ENCODE assay signal across 8 mouse cellular contexts in genomic region chr11:32000281-32000680, GRCm38 (mm10). TPM values are rescaled to one million over a fixed set of nuclear protein-coding genes. Genes with fewer than 3 reads are reported as not detected.
DNase-seq lines count a peak whose midpoint lies in the region; ATAC-seq and TF ChIP-seq lines count a peak whose summit lies in the region.

Gene Nsg2 (plus strand): TSS chr11:32000463.

- H3K27ac ChIP-seq in forebrain, embryonic 14.5 days (ENCODE audit: low read depth, low read length): peak within 1 kb of the TSS; percentile 96
- no peak within 1 kb of the TSS for H3K27ac ChIP-seq in liver, embryonic 14.5 days
- H3K27ac ChIP-seq in neural tube, embryonic 14.5 days (ENCODE audit: low read depth, low read length): peak within 1 kb of the TSS; percentile 96

- peak within 1 kb of the TSS; percentile 53 for H3K4me3 ChIP-seq in forebrain, embryonic 14.5 days (ENCODE audit: low read depth, low read length)
- no peak within 1 kb of the TSS for H3K4me3 ChIP-seq in liver, embryonic 14.5 days (ENCODE audit: insufficient read depth in 1 of 2, low read depth in 2 of 2, low read length in 2 of 2)
- peak within 1 kb of the TSS; percentile 56 for H3K4me3 ChIP-seq in neural tube, embryonic 14.5 days (ENCODE audit: low read depth, low read length)

- peak; percentile 55 for TF ChIP-seq CTCF in liver, embryonic 14.5 days (IDR thresholded peaks at IDR 0.05; ENCODE audit: low read depth)

- H3K9ac ChIP-seq in forebrain, embryonic 14.5 days (ENCODE audit: low read length): peak within 1 kb of the TSS; percentile 89
- H3K9ac ChIP-seq in liver, embryonic 14.5 days (replicated peaks): no peak within 1 kb of the TSS
- H3K9ac ChIP-seq in neural tube, embryonic 14.5 days (replicated peaks; ENCODE audit: low read depth, low read length): peak within 1 kb of the TSS; percentile 88

- no peaks in the 10 kb centered on the region for H3K27me3 ChIP-seq in forebrain, embryonic 14.5 days (replicated peaks; ENCODE audit: control insufficient read depth, insufficient read depth, low read length)
- H3K27me3 ChIP-seq in liver, embryonic 14.5 days (ENCODE audit: control insufficient read depth, insufficient read depth, low read length): no peaks in the 10 kb centered on the region; the same call in none of the 2 replicates
- H3K27me3 ChIP-seq in neural tube, embryonic 14.5 days (ENCODE audit: control insufficient read depth, insufficient read depth, low read length): no peaks in the 10 kb centered on the region

- peaks cover 22% of the 10 kb centered on the region for H3K36me3 ChIP-seq in forebrain, embryonic 14.5 days (ENCODE audit: control insufficient read depth, insufficient read depth, low read length)
- H3K36me3 ChIP-seq in liver, embryonic 14.5 days (replicated peaks; ENCODE audit: control insufficient read depth, insufficient read depth, low read depth): no peaks in the 10 kb centered on the region
- H3K36me3 ChIP-seq in neural tube, embryonic 14.5 days (ENCODE audit: control insufficient read depth, insufficient read depth, low read length): peaks cover 15% of the 10 kb centered on the region

- TF ChIP-seq EP300 in liver, embryonic 14.5 days (IDR thresholded peaks at IDR 0.05; ENCODE audit: low read depth): no peak

- peak; percentile 12 for DNase-seq in 3T3-L1 (ENCODE audit: low read depth, low spot score)
- DNase-seq in brain, embryonic 18.5 days (ENCODE audit: low read depth, low spot score): peak; percentile 82
- peak; percentile 96 for DNase-seq in forebrain, embryonic 14.5 days (ENCODE audit: low spot score)
- DNase-seq in heart, postnatal 10 days: peak; percentile 79 to 81
- DNase-seq in kidney, postnatal 4 days: peak; percentile 81 to 89
- no peak for DNase-seq in liver, embryonic 14.5 days (ENCODE audit: low read depth in 3 of 3, low spot score in 3 of 3)
- peak; percentile 86 for DNase-seq in telencephalon, adult 2 months (ENCODE audit: low read depth, low spot score)

- no peaks in the 10 kb centered on the region for H3K9me3 ChIP-seq in forebrain, embryonic 14.5 days (replicated peaks; ENCODE audit: control insufficient read depth, low read length)
- no peaks in the 10 kb centered on the region for H3K9me3 ChIP-seq in liver, embryonic 14.5 days (ENCODE audit: control insufficient read depth, low read length)
- H3K9me3 ChIP-seq in neural tube, embryonic 14.5 days (ENCODE audit: control insufficient read depth, low read length): no peaks in the 10 kb centered on the region

- intact Hi-C loops in heart, postnatal 10 days (cut with DNase I): loop anchor here (1.0 kb wide), 1 partner anchor 162 kb away; no protein-coding TSS in a partner anchor

- peak within 1 kb of the TSS; percentile 89 for H3K4me2 ChIP-seq in forebrain, embryonic 14.5 days (ENCODE audit: low read length)
- peak within 1 kb of the TSS; percentile 31 for H3K4me2 ChIP-seq in liver, embryonic 14.5 days (ENCODE audit: low read depth)
- H3K4me2 ChIP-seq in neural tube, embryonic 14.5 days (ENCODE audit: low read depth, low read length): peak within 1 kb of the TSS; percentile 95

- under 1% methylated on average over 16 of the region's 16 CpGs for WGBS in forebrain, embryonic 14.5 days
- WGBS in liver, embryonic 14.5 days (ENCODE audit: insufficient replicate concordance): 1% methylated on average over 16 of the region's 16 CpGs
- WGBS in neural tube, embryonic 14.5 days: 0% methylated on average over 16 of the region's 16 CpGs

- H3K4me1 ChIP-seq in forebrain, embryonic 14.5 days (ENCODE audit: control insufficient read depth, insufficient read depth, low read length): peaks cover 22% of the 10 kb centered on the region
- no peaks in the 10 kb centered on the region for H3K4me1 ChIP-seq in liver, embryonic 14.5 days (replicated peaks; ENCODE audit: control insufficient read depth in 2 of 2, insufficient read depth in 2 of 2, low read length in 1 of 2)
- peaks cover 16% of the 10 kb centered on the region; the same call in 1 of the 2 replicates for H3K4me1 ChIP-seq in neural tube, embryonic 14.5 days (ENCODE audit: control insufficient read depth, insufficient read depth, low read length)

- peak; percentile 86 for ATAC-seq in forebrain, embryonic 14.5 days
- ATAC-seq in liver, embryonic 14.5 days (ENCODE audit: insufficient read depth): no peak
- peak; percentile 77 for ATAC-seq in neural tube, embryonic 14.5 days (ENCODE audit: low read depth)

RNA-seq across cellular contexts. Expression of gene Nsg2, which starts in this region (rescaled TPM):
- 304 and 315 TPM in 2 replicates for polyA plus RNA-seq in forebrain, embryonic 14.5 days (2014; fragmentation: Nextera tagmentation; extraction: Ambion mirVana)
- 1 to 10 TPM; 1.7 to 3.0 TPM for total RNA-seq in heart, postnatal 10 days (2021)
- 0.09 and 0.82 TPM in 2 replicates for polyA plus RNA-seq in liver, embryonic 14.5 days (2012; rRNA removed)
- polyA plus RNA-seq in liver, embryonic 14.5 days (2014; fragmentation: Nextera tagmentation; extraction: Ambion mirVana): not detected in 2 replicates
- 143 and 156 TPM in 2 replicates for polyA plus RNA-seq in neural tube, embryonic 14.5 days (2014; fragmentation: Nextera tagmentation; extraction: Ambion mirVana)

Comparison
In these comparisons a context has a peak if more than half of its experiments do, and no peak if none do; other contexts are left out.
1. RNA of gene Nsg2 (polyA plus RNA-seq): 304 to 315 TPM in forebrain, embryonic 14.5 days and 143 to 156 TPM in neural tube, embryonic 14.5 days; 0.09 to 0.82 TPM in liver, embryonic 14.5 days; every median in the first group is over 10 times any median in the second.
2. DNase-seq: peak in 3T3-L1 (single experiment), brain, embryonic 18.5 days (single experiment), forebrain, embryonic 14.5 days (single experiment), heart, postnatal 10 days (2 of 2), kidney, postnatal 4 days (2 of 2) and telencephalon, adult 2 months (single experiment); none in liver, embryonic 14.5 days (0 of 3).
3. H3K4me2 ChIP-seq: peak in every context shown above with its lines; median percentile 95 in neural tube, embryonic 14.5 days; 89 in forebrain, embryonic 14.5 days; 31 in liver, embryonic 14.5 days.
4. H3K4me3 ChIP-seq: peak in forebrain, embryonic 14.5 days (single experiment) and neural tube, embryonic 14.5 days (single experiment); none in liver, embryonic 14.5 days (0 of 2).